Mouse (Mus musculus): Measurements from ENCODE around the gene Arhgef3. TPM values are rescaled to one million over a fixed set of nuclear protein-coding genes. Genes with fewer than 3 reads are reported as not detected.

The Arhgef3 gene
- polyA plus RNA-seq, 1 experiment from 2014 or later, result 37.3 TPM

- DNase-seq (ENCODE audit: low spot score), result no peak
- Histone ChIP-seq H3K9me3 (ENCODE audit: low read length) (no peaks in the 10 kb centered on the region), H3K4me2 (replicated peaks; ENCODE audit: low read depth, low read length) (no peak overlapping the region), H3K36me3 (ENCODE audit: insufficient read depth, low read length) (no peaks in the 10 kb centered on the region), H3K9ac (replicated peaks; ENCODE audit: low read depth) (no peak overlapping the region), H3K4me3 (ENCODE audit: low read depth, low read length) (no peak overlapping the region), H3K27me3 (replicated peaks; ENCODE audit: insufficient read depth, low read length) (no peaks in the 10 kb centered on the region), H3K27ac (ENCODE audit: low read length) (no peak overlapping the region), H3K4me1 (ENCODE audit: insufficient read depth, low read depth, low read length) (no peaks in the 10 kb centered on the region)
- no peak for ATAC-seq
- no peak for TF ChIP-seq CTCF (IDR thresholded peaks at IDR 0.05)
- TF ChIP-seq EP300 (IDR thresholded peaks at IDR 0.05), result no peak
These were observed 158.5 kb downstream of the Arhgef3 start for GRCm38 (mm10) chr14:27273169-27273568.

DNA sequence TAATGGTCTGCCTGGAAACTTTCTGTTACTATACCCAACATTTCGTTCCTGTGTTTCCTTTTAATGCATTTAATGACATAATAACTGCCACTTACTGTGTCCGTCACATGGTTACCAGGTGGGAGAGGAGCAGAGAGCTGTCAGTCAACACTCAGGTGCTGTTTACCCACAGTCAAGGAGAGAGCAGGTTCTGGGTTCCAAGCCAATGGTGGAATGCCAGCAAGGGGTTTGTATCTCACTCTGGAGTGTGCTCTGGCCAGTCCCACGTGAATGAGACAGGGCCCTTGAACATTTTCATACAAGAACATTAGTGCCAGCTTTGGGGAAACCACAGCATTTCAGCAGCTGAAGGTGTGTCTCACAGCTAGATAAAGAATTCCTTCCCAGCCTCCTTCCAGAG lies 162.6 kb downstream of the Arhgef3 start:
- no peaks in the 10 kb centered on the region for H3K27me3 ChIP-seq (replicated peaks; ENCODE audit: insufficient read depth, low read length)
- H3K36me3 ChIP-seq (ENCODE audit: insufficient read depth, low read length), result no peaks in the 10 kb centered on the region
- TF ChIP-seq CTCF (IDR thresholded peaks at IDR 0.05) (no peak), EP300 (IDR thresholded peaks at IDR 0.05) (no peak)
- H3K4me3 ChIP-seq (ENCODE audit: low read depth, low read length), result no peak overlapping the region
- H3K4me1 ChIP-seq (ENCODE audit: insufficient read depth, low read depth, low read length), result no peaks in the 10 kb centered on the region
- H3K4me2 ChIP-seq (replicated peaks; ENCODE audit: low read depth, low read length), result no peak overlapping the region
- ATAC-seq (peak; percentile 81), DNase-seq (ENCODE audit: low spot score) (peak; percentile 19)
- 62% methylated on average over 3 of the region's 3 CpGs for WGBS
- H3K27ac ChIP-seq (ENCODE audit: low read length), result no peak overlapping the region
- H3K9me3 ChIP-seq (ENCODE audit: low read length), result no peaks in the 10 kb centered on the region
- no peak overlapping the region for H3K9ac ChIP-seq (replicated peaks; ENCODE audit: low read depth)

- H3K4me1 ChIP-seq (ENCODE audit: insufficient read depth, low read depth, low read length), result no peaks in the 10 kb centered on the region
- H3K27ac ChIP-seq (ENCODE audit: low read length), result no peak overlapping the region
- 76% methylated on average over 8 of the region's 8 CpGs for WGBS
- ATAC-seq (no peak), DNase-seq (ENCODE audit: low spot score) (no peak)
- H3K4me3 ChIP-seq (ENCODE audit: low read depth, low read length), result no peak overlapping the region
- no peak for TF ChIP-seq EP300 (IDR thresholded peaks at IDR 0.05)
- no peak for TF ChIP-seq CTCF (IDR thresholded peaks at IDR 0.05)
- no peaks in the 10 kb centered on the region for H3K9me3 ChIP-seq (ENCODE audit: low read length)
- H3K4me2 ChIP-seq (replicated peaks; ENCODE audit: low read depth, low read length), result no peak overlapping the region
- no peaks in the 10 kb centered on the region for H3K27me3 ChIP-seq (replicated peaks; ENCODE audit: insufficient read depth, low read length)
- H3K9ac ChIP-seq (replicated peaks; ENCODE audit: low read depth), result no peak overlapping the region
- H3K36me3 ChIP-seq (ENCODE audit: insufficient read depth, low read length), result no peaks in the 10 kb centered on the region
These were observed 165.6 kb downstream of the Arhgef3 start for GRCm38 (mm10) chr14:27280201-27280890.

GRCm38 (mm10) chr14:27283956-27284355 lies 169.3 kb downstream of the Arhgef3 start:
- Histone ChIP-seq H3K27ac (ENCODE audit: low read length) (no peak overlapping the region), H3K4me2 (replicated peaks; ENCODE audit: low read depth, low read length) (no peak overlapping the region), H3K36me3 (ENCODE audit: insufficient read depth, low read length) (no peaks in the 10 kb centered on the region), H3K4me3 (ENCODE audit: low read depth, low read length) (no peak overlapping the region), H3K4me1 (ENCODE audit: insufficient read depth, low read depth, low read length) (no peaks in the 10 kb centered on the region), H3K27me3 (replicated peaks; ENCODE audit: insufficient read depth, low read length) (no peaks in the 10 kb centered on the region), H3K9me3 (ENCODE audit: low read length) (no peaks in the 10 kb centered on the region), H3K9ac (replicated peaks; ENCODE audit: low read depth) (no peak overlapping the region)
- DNase-seq (ENCODE audit: low spot score) (no peak), ATAC-seq (no peak)
- TF ChIP-seq EP300 (IDR thresholded peaks at IDR 0.05) (no peak), CTCF (IDR thresholded peaks at IDR 0.05) (no peak)

DNA sequence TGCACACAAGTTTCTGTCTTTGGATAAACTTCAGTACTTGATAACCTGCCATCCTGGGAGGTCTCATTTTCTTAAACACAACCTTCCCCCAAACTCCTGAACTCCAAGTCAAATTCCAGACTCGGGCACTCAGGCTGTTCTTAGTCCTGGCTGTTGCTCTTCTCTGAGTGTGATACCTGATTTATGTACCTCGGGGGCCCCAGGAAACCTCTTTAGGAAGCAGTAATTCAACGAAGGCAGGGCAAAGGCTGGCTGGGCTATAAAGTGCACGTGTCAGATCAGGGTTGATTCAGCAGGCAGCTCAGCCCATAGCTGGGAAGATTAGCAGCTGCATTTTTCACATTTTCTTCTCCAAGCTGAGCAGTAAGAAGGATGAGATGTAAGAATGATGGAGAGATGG lies 171.5 kb downstream of the Arhgef3 start:
- 10% methylated on average over 4 of the region's 4 CpGs for WGBS
- no peaks in the 10 kb centered on the region for H3K36me3 ChIP-seq (ENCODE audit: insufficient read depth, low read length)
- H3K9me3 ChIP-seq (ENCODE audit: low read length), result no peaks in the 10 kb centered on the region
- no peak overlapping the region for H3K9ac ChIP-seq (replicated peaks; ENCODE audit: low read depth)
- no peaks in the 10 kb centered on the region for H3K4me1 ChIP-seq (ENCODE audit: insufficient read depth, low read depth, low read length)
- DNase-seq (ENCODE audit: low spot score) (no peak), ATAC-seq (no peak)
- no peaks in the 10 kb centered on the region for H3K27me3 ChIP-seq (replicated peaks; ENCODE audit: insufficient read depth, low read length)
- no peak overlapping the region for H3K4me2 ChIP-seq (replicated peaks; ENCODE audit: low read depth, low read length)
- H3K4me3 ChIP-seq (ENCODE audit: low read depth, low read length), result no peak overlapping the region
- TF ChIP-seq EP300 (IDR thresholded peaks at IDR 0.05), result no peak
- no peak for TF ChIP-seq CTCF (IDR thresholded peaks at IDR 0.05)
- no peak overlapping the region for H3K27ac ChIP-seq (ENCODE audit: low read length)

- Histone ChIP-seq H3K9me3 (ENCODE audit: low read length) (no peaks in the 10 kb centered on the region), H3K9ac (replicated peaks; ENCODE audit: low read depth) (no peak overlapping the region), H3K4me1 (ENCODE audit: insufficient read depth, low read depth, low read length) (no peaks in the 10 kb centered on the region), H3K4me2 (replicated peaks; ENCODE audit: low read depth, low read length) (no peak overlapping the region), H3K27me3 (replicated peaks; ENCODE audit: insufficient read depth, low read length) (no peaks in the 10 kb centered on the region), H3K27ac (ENCODE audit: low read length) (no peak overlapping the region), H3K4me3 (ENCODE audit: low read depth, low read length) (no peak overlapping the region), H3K36me3 (ENCODE audit: insufficient read depth, low read length) (no peaks in the 10 kb centered on the region)
- no peak for ATAC-seq
- 53% methylated on average over 5 of the region's 5 CpGs for WGBS
- TF ChIP-seq CTCF (IDR thresholded peaks at IDR 0.05), result no peak
- no peak for TF ChIP-seq EP300 (IDR thresholded peaks at IDR 0.05)
- no peak for DNase-seq (ENCODE audit: low spot score)
These were observed 174.4 kb downstream of the Arhgef3 start for GRCm38 (mm10) chr14:27289053-27289452.

DNA sequence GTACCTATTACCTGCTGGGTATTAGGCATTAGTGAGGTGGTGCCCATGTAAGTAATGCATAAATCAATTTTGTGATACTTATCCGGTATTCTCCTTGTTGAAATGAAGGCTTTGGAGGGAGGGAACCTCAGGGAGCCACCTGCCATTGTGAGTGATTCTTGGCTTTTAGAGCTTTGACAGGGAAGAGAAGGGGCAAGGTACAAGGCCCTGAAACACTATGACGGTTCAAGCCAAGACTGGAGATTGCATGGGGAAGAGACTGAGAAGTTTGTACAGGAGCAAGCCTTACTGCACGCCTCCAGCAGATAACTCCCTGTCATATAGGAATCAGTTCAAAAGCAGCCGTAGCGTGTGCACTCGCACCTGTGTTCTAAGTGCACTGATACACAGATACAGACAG lies 177.4 kb downstream of the Arhgef3 start:
- WGBS, result 82% methylated on average over 6 of the region's 6 CpGs
- no peak overlapping the region for H3K4me2 ChIP-seq (replicated peaks; ENCODE audit: low read depth, low read length)
- H3K27ac ChIP-seq (ENCODE audit: low read length), result no peak overlapping the region
- H3K27me3 ChIP-seq (replicated peaks; ENCODE audit: insufficient read depth, low read length), result no peaks in the 10 kb centered on the region
- H3K9me3 ChIP-seq (ENCODE audit: low read length), result no peaks in the 10 kb centered on the region
- H3K36me3 ChIP-seq (ENCODE audit: insufficient read depth, low read length), result no peaks in the 10 kb centered on the region
- H3K4me3 ChIP-seq (ENCODE audit: low read depth, low read length), result no peak overlapping the region
- no peaks in the 10 kb centered on the region for H3K4me1 ChIP-seq (ENCODE audit: insufficient read depth, low read depth, low read length)
- DNase-seq (ENCODE audit: low spot score), result no peak
- TF ChIP-seq EP300 (IDR thresholded peaks at IDR 0.05) (no peak), CTCF (IDR thresholded peaks at IDR 0.05) (no peak)
- H3K9ac ChIP-seq (replicated peaks; ENCODE audit: low read depth), result no peak overlapping the region
- no peak for ATAC-seq

Data from lung, postnatal 0 days (tissue).